Mouse (Mus musculus): ENCODE data around the gene Ccsap.

Ccsap gene

DNA sequence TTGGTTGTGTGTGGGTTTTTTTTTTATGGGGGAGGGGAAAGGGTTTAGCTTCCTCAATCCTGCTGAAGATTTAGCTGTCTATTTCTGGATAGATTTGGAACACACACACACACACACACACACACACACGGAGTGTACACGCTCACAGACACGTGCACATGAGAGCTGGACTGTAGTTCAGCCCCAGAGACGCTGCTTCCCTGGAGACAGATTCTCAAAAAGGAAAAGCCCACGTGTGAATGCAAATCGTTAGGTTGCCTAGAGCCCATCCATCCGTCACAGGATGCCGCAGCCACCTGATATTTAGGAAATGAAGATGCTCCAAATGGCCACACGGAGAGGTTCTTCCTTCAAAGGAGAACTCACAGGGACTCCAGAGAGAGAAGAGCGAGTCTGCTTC is 20.3 kb upstream of the Ccsap start:
- DNase-seq (ENCODE audit: extremely low spot score, low read depth, low spot score) = no peak

DNA sequence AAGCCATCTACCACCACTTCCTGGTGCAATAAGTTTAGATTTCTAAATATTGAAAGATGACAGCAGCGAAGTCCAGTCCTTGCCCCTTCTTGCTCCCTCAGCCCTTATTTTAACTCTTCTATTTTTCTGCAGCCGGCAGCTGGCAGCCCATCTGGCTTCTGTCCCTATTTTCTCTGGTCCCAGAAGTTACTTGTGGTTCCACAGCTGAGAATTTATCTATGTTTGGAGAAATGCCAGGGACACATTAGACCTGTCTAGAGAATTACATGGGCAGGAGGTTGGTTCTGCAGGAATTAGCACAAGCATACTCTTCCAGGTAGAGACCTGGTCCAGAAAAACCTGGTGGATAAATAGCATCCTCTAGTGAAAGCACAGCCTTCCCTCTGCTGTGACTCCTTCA is 17.9 kb upstream of the Ccsap start:
- DNase-seq (ENCODE audit: extremely low spot score, low read depth, low spot score) = no peak

DNA sequence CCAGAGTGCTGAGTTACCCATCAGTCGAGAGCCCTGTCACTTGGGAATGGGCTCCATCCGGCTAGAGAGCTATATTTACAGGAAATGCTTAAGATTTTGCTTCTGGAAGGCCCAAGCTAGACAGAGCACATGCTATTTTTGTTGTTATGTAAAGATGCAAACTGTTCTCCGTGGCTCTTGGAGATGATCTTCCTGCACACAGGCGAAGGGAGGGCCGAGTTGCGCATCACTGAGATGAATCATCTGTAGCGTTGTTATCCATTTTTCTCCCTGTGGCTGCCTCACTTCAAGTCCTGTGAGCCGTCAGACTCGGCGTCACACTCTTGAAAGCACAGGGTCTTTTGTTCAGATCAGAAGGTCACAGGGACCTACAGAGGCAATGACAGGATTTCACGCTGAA is 14.3 kb upstream of the Ccsap start:
- DNase-seq (ENCODE audit: extremely low spot score, low read depth, low spot score) = no peak

DNA sequence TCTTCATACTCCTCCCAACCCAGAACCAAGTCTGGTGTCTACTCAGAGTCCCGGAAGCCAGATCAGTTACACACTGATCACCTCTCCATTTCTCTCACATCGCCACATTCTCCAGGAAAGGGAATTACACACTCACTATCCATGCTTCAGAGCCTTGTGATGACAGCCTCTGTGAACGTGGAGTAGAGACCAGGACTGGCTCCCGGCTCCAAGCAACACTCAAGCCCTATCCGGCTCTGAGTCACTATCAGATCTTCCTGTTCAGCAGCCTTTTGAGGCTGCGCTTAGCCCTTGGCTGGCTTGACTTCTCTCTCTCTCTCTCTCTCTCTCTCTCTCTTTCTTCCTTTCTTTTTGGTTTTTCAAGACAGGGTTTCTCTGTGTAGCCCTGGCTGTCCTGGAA is 13.4 kb upstream of the Ccsap start:
- DNase-seq (ENCODE audit: extremely low spot score, low read depth, low spot score) = no peak

DNA sequence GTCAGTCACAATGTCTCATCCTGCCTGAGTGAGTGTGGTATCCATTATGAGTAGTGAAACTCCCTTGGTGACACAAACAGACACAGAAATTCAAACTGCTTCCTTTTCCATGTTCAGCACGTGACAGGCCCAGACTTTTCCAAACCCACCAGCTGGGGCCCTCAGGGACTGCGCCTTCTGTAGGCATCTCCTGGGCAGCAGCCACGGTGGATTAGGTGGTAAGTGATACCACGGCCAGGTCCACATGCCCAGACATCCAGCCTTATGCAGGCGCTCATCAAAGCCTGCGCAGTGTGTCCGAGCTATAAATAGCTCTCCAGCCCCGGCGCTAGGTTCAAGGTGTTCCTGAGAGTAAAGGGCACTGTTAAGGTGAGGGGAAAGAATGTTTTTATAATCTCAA is 12.0 kb upstream of the Ccsap start:
- no peak for DNase-seq (ENCODE audit: extremely low spot score, low read depth, low spot score)

DNA sequence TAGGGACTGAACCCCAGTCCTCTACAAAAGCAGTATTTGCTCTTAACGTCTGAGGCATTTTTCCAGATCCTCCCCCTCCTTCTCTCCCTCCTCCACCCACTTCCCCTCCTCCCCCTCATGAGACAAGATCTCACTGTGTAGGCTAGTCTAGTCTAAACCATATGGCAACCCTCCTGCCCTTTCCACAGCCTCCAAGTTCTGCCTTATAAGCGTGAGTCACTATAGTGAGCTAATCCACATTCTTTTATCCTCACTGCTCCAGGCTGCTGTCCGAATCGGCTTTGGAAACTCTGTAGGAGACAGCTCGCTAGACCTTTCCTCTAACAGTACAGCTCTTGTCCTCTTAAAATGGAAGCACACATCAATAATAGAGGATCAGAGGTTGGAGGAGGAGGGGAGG is 7.0 kb upstream of the Ccsap start:
- DNase-seq (ENCODE audit: extremely low spot score, low read depth, low spot score) = no peak

DNA sequence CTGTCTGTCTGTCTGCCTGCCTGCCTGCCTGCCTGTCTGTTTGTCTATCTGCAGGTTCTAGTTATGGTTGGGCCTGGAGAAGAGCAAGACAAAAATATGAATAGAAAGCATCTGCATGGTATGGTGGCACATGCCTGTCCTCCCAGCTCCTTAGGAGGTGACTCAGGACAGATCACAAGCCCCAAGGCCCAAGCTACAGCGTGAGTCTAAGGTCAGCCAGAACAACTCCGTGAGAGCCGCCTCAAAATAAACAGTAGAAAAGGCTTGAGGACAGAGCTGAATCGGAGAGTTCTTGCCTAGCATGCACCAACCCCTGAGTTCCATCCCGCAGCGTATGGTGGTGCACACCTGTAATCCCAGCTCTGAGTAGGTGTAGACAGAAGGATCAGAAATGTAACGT is 5.8 kb upstream of the Ccsap start:
- DNase-seq (ENCODE audit: extremely low spot score, low read depth, low spot score) = no peak

DNA sequence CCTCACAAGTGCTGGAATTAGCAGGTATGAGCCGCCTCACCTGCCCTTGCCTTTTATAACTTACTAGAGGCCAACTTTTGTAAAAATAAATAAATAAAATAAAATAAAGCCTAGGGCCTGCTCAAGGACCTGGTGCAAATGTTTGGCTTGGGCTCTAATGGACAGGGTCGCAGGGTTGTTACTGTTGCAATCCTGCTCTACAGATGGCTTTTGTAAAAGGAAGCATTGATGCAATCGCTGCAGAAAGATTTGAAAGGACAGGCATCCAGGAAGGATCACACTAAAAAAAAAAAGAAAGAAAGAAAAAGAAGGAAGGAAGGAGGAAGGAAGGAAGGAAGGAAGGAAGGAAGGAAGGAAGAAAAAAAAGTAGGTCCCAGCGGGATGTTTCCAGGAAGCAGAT is 377 bp upstream of the Ccsap start:
- DNase-seq (ENCODE audit: extremely low spot score, low read depth, low spot score) = no peak

DNA sequence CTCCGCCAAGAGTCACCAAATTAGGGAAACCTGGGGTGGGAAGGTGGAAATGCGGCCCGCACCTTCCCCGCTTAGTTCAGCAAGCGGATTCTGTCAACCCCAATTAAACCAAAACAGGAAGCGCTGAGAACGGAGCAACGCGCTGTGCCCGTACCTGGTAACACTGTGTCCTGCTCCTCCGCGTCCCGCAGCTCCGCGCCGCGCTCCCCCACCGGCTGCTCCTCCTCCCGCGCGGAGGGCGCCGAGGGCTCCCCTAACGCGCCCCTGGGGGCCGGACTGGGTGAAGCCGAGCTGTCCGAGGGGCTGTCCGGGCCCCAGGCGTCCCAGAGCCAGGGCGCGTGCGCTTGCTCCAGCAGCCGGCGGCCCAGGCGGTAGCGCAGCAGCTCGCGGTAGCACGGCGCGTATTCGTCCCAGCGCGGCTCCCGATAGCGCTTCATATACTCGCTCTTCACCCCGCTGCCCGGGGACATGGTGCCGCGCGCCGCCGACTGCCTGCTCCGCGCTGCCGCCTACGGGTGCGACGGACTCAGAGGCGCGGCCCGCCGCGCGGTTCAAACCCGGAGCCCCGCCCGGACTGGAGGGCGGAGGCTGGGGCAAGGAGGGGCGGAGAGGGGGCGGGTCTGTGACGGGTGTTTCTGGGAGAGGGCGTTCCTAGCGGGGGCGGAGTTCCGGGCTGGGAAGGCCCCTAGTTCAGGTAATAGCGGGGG is 915 bp downstream of the Ccsap start:
- DNase-seq (ENCODE audit: extremely low spot score, low read depth, low spot score) = peak; percentile 56

DNA sequence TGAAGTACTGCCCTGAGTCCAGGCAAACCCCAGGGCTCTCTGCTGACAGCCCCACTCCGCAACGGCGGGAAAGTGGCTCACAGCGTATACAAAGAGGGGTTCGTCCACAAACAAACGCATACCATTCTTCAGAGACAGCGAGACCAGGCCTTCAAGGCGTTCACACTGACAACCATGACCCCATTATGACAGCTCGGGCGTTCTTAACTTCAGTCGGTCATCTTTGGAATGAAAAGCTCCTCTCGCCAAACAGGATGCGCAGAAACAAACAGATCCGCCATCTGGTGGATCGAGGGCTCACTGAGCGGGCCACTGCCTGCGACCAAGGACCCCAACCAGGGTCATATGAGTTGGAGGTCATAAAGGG is 1.5 kb downstream of the Ccsap start:
- DNase-seq (ENCODE audit: extremely low spot score, low read depth, low spot score) = no peak

DNA sequence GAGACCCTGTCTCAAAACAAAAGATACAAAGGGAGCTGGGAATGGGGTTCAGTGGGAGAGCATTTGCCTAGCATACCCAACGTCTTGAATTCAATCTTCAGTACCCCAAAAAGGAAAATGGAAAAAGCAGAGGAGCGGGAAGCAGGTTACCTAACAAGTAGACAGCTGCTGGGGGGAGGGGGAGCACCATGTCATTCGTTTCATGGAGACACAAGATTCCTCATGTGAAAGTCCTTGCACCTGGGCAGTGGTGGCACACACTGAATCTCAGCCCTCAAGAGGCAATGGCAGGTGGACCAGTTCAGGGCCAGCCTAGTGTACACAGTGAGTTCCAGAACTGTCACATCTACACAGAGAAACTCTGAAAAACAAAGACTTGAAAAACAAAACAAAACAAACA is 2.6 kb downstream of the Ccsap start:
- no peak for DNase-seq (ENCODE audit: extremely low spot score, low read depth, low spot score)

DNA sequence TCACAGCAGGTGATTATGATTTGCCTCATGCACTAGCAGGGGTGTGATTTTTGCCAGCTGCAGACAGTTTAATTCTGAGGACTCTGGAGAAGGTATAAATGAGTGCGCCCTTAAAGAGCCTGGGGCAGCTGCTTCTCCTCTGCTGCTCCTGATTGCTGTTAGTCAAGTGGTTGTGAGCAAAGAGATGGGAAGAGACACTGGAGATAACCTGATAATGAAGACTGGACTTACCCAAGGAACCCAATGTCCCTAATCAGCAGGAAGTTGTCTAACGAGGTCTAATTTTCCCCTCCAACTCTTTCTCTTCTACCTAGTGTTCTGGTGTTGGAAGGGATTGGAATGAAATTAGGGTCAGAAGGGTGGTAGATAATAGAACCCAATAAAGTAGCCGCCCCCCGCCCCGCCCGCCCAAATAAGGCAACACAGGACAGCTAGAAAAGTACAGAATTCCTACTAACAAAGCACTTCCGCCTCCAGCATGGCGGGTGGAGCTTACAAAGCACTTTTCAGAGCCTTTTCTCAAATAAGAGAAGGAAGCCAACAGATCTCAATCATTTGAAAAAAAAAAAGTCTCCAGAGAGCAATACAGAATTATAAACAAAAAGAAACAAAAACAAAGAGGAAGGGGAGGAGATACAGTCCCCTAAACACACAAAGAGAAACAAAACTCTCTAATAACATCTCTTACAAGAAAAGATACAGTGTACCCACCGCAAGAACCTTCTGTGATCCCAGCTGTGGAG is 5.1 kb downstream of the Ccsap start:
- DNase-seq (ENCODE audit: extremely low spot score, low read depth, low spot score) = no peak

DNA sequence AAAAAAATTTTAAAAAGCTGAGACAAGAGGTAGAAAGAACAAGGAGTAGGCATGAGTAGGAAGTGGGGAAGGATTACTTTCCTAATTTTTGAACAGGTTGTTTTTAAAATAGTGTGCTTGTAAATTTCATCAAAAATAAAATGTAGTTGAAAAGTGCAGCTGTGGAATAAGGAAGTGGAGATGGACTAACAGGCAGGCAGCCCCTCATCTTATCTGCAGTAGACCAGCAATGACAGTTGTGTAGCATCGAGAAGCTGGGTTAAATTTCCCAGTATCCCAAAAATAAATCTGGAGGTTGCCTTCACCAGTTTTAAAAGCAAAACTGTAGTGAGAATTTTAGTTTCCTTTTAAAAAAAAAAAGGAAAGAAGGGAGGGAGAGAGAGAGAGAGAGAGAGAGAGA is 5.8 kb downstream of the Ccsap start:
- DNase-seq (ENCODE audit: extremely low spot score, low read depth, low spot score) = no peak

DNA sequence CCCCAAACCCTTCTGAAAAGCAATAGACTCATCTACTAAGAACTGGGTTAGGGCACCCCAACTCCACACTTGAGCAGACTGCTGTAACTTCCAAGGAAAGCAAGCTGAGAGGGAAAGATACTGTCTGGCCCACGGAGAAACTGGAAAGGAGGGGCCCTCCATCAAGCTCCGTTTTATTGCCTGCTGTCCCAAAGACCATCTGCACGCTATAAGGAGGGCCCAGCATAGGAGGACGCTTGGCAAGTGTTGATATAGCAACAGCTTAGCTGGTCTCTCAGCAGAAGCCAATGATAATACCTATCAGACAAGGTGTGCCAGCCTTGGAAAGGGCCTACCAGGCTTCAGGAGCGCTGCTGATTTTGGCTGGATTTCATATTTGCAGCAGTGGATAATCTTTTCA is 8.4 kb downstream of the Ccsap start:
- no peak for DNase-seq (ENCODE audit: extremely low spot score, low read depth, low spot score)

DNA sequence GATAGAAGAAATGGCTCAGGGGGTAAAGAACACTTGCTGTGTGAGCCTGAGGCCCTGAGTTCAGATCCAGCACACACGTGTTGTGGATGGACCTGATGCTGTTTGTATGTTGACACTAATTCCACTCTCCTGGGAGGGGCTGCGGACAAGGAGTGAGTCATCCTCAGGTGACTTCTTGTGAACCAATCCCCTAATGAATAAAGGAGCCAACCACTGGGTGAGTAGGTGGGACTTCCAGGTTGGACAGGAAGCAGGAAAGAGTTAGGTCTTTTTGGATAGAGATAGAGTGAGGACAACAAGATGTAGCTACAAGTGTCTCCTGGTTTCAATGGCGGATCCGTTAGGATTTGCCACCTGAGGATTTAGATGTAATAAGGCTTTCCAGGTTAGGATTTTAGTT is 10.7 kb downstream of the Ccsap start:
- DNase-seq (ENCODE audit: extremely low spot score, low read depth, low spot score) = no peak

DNA sequence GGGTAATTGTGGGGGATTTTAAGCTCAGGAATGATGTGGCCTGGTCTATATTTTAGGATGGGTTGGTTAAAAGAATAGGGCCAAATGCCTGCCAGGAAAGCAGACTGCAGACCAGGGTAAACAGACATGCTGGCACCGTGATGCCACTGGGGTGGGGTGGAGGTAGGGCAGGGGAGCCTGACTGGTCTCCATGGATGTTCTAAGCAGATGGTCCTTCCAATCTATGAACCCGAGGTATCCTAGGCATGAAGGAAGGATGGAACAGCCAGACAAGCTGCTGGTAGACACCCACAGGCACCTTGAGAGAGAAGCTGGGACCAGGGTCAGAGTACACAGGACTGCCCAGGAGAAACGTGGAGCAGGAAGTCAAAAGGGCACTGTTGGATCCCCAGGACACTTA is 12.5 kb downstream of the Ccsap start:
- DNase-seq (ENCODE audit: extremely low spot score, low read depth, low spot score) = no peak

DNA sequence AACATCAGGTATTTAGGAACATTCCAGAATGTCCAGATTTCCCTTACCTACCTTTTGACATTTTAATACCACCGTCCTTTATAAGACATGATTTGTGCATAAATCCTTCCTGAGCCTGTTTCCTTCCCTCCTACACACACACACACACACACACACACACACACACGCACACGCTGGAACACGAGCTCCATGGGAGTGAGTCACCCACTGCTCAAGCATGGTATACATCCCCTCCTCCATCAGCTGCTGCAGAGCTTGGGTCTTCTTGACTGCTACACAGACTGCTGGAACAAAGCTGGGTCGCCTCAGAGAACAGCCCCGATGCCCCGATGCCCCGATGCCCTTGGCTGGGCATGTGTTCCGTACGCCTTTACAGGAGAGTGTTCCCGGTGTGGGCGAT is 13.5 kb downstream of the Ccsap start:
- no peak for DNase-seq (ENCODE audit: extremely low spot score, low read depth, low spot score)

DNA sequence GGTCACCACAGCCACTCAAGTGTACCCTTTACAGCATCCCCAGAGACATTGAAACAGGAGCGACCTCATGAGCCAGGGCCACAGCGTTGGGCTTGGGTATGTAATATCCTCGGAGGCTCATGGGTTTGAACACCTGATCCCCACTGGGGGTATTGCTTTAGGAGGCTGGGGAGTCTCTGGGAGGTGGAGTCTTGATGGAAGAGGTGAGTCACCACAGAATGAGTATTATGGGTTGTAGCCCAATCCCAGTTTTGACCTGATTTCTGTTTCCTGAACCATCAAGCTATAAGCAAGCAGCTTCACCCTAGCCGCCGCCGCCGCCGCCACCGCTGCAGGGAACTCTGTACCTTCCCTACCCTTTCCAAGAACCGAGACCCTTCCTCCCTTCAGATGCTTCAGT is 14.0 kb downstream of the Ccsap start:
- no peak for DNase-seq (ENCODE audit: extremely low spot score, low read depth, low spot score)

DNA sequence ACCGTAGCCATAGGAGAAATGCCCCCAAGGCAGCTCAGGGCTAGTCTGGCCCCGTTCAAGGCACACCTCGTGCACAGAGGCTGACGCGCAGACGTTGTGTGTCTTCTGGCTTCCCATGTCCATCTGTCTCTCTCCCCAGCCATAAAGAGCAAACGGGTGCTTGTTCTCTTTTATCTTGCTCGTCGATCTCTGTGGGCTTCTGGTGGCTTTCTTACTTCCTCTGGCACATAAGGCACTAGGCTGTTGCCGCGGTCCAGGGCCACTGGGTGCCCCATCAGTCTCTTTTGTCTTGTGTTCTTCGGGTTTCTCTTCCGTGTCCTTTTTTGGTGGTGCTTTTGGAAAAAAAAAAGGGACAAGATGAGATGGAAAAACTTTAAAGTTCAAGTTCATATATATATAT is 14.9 kb downstream of the Ccsap start:
- DNase-seq (ENCODE audit: extremely low spot score, low read depth, low spot score) = no peak

DNA sequence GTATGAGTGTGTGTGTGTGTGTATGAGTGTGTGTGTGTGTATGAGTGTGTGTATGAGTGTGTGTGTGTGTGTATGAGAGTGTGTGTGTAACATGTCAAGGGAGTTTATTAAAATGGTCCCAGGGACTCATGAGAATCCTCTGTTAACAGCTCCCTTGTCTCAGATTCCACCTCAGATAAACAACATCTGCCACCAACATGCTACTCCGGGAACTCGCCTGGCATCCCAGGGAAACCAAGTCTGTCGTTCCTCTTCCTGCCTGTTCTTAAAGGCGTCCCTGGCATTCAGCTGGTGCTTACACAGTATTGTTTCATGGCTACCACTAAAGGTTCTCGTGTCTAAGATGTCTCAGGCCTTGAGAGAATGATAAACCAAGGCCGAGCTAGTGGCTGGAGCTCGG is 15.7 kb downstream of the Ccsap start:
- no peak for DNase-seq (ENCODE audit: extremely low spot score, low read depth, low spot score)

DNA sequence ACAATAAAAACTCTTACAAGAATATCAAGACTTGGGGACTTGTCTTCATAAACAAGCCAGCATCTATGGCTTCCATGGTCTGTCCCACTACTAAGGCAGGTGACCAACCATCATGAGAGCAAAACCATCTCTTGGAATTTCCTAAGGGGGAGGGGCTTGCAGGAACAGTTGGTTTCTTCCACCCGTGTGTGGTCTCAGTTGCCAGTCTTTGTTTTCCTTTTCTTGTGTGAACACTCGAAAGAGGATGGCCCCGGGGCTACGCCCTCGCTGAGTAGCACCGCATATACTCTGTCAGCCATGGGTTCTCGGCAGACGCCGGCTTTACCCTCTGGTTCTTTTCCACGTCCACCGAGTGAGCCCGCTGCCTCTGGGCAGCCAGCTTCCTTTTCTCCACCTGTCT is 17.9 kb downstream of the Ccsap start:
- DNase-seq (ENCODE audit: extremely low spot score, low read depth, low spot score) = no peak

DNA sequence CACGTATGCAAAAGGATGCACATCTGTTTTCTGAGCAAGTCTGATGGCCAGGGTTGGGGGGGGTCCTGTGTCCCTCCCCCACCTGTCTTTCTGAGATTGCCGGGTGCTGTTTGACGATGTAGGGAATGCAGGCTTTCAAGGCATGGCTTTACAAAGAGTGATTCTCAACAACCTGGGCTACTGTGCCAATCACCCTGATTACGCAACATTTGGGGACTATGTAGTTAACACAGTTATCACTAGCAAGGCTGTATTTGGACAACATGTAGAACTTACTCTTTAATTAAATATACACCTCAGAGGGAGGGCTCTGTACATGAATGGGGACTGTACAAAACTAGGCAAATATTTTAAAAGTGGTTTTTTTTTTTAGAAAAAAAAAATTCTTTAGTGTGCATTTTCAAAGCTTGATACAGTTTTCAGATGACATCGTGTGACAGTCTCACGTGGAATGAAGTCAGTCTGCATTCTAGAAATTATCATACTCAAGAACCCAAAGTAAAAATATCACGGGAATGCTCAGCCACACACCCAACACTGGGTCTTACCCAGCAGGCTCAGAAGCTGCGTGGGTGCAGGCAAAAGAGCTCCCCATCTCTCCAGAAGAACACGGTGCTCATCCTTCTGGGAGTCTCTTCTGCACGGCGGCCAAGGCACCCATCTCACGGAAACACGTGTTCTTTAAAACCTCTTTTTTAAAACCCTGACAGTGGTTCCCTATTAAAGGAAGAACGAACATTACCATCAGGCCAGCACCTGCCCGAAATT is 19.2 kb downstream of the Ccsap start:
- DNase-seq (ENCODE audit: extremely low spot score, low read depth, low spot score) = no peak

Data from hindlimb bud, embryonic 11.5 days (tissue).